Mouse (Mus musculus): ENCODE data around the gene Coil. TPM values are rescaled to one million over a fixed set of nuclear protein-coding genes. Genes with fewer than 3 reads are reported as not detected.

Coil gene
- polyA plus RNA-seq (2012; rRNA removed), result 1.4 and 2.2 TPM in 2 replicates

GRCm38 (mm10) chr11:88970202-88970732 lies at the start of gene Coil:
Gene Coil (plus strand): TSS chr11:88970252.

GRCm38 (mm10) chr11:88955217-88955969 lies 14.7 kb upstream of the Coil start, which contains the start of gene Scpep1:
Gene Scpep1 (minus strand): TSS chr11:88955465.

GRCm38 (mm10) chr11:88966881-88967361 lies 3.1 kb upstream of the Coil start, which contains the start of gene Elobl:
Gene Elobl (minus strand): TSS chr11:88966931.

GRCm38 (mm10) chr11:88998974-88999722 lies 29.1 kb downstream of the Coil start, which contains the start of gene Trim25:
Gene Trim25 (plus strand): TSS chr11:88999376.

Other genes with a start within 250 kb of the Coil start
- 17.2 and 21.6 TPM in 2 replicates for gene Akap1, start 105.7 kb upstream of the Coil start, polyA plus RNA-seq (2012; rRNA removed)
- 5.0 and 5.5 TPM in 2 replicates for gene Scpep1, start 14.8 kb upstream of the Coil start, polyA plus RNA-seq (2012; rRNA removed)
- gene Elobl, start 3.3 kb upstream of the Coil start, polyA plus RNA-seq (2012; rRNA removed), result 0.15 and 0.22 TPM in 2 replicates
- gene Trim25, start 29.1 kb downstream of the Coil start, polyA plus RNA-seq (2012; rRNA removed), result 29.9 and 34.6 TPM in 2 replicates
- gene Dgke, start 96.6 kb downstream of the Coil start, polyA plus RNA-seq (2012; rRNA removed), result 1.4 and 2.0 TPM in 2 replicates
- 0.17 and 0.19 TPM in 2 replicates for gene Gm525, start 103.6 kb downstream of the Coil start, polyA plus RNA-seq (2012; rRNA removed)

Measured in stomach, adult 2 months (tissue).